Mouse (Mus musculus) adrenal gland, postnatal 25 days (tissue): Measurements from ENCODE around the gene Pou2f2. TPM values are rescaled to one million over a fixed set of nuclear protein-coding genes. Genes with fewer than 3 reads are reported as not detected.
A peak's percentile ranks its signal among the peaks of the same experiment; 100 is the strongest.
"Not testable (repeated sequence)": the region's sequence is repeated elsewhere in the genome, so short reads cannot be mapped to it uniquely, and the experiment has no call there.

Experiments
- DNase-seq: peaks from one replicate; pipeline ENCODE4 v3.0.0; 2021; ENCODE audit warnings: mixed read lengths
- microRNA-seq, 2 experiments: library from miRNA; unstranded; fragments of <30 nt; microRNA quantifications; one replicate each; pipeline ENCODE4 v1.2.0; 2021
- total RNA-seq: library from RNA; stranded (reverse); gene quantifications from 2 replicates; pipeline ENCODE4 v1.2.3, GENCODE M21; 2021

Gene Pou2f2
- total RNA-seq, 1 experiment from 2014 or later = 1.0 TPM

GRCm38 (mm10) chr7:25058836-25059235 lies 120.7 kb downstream of the Pou2f2 start:
- no peak for DNase-seq

- no peak for DNase-seq
Measured at GRCm38 (mm10) chr7:25058394-25058793, 121.1 kb downstream of the Pou2f2 start.

- DNase-seq = no peak
Measured at GRCm38 (mm10) chr7:25057888-25058287, 121.6 kb downstream of the Pou2f2 start.

GRCm38 (mm10) chr7:25056951-25057350 lies 122.6 kb downstream of the Pou2f2 start:
- no peak for DNase-seq

- DNase-seq = no peak
Measured at GRCm38 (mm10) chr7:25052587-25052986, 126.9 kb downstream of the Pou2f2 start.

- no peak for DNase-seq
Measured at GRCm38 (mm10) chr7:25049295-25049930, 130.1 kb downstream of the Pou2f2 start.

- DNase-seq = peak; percentile 63
Measured at GRCm38 (mm10) chr7:25047363-25047762, 132.2 kb downstream of the Pou2f2 start.

GRCm38 (mm10) chr7:25044599-25044998 lies 134.9 kb downstream of the Pou2f2 start:
- DNase-seq = not testable (repeated sequence)

- no peak for DNase-seq
Measured at GRCm38 (mm10) chr7:25041921-25042320, 137.6 kb downstream of the Pou2f2 start.

Small RNA genes lying within 50 kb of the gene (microRNA-seq; reads per million reads assigned to microRNA genes)
- gene Mir6537 = 0 reads per million in 2 experiments
- gene Mir7048 = 0 to 0.34 reads per million in 2 experiments

Other genes starting within 250 kb of the Pou2f2 start
- not detected in 2 replicates for gene Gm4881, start 235.2 kb downstream of the Pou2f2 start, total RNA-seq
- 244 and 300 TPM in 2 replicates for gene Rabac1, start 207.0 kb downstream of the Pou2f2 start, total RNA-seq
- gene Atp1a3, start 173.8 kb downstream of the Pou2f2 start, total RNA-seq = 84.1 and 110 TPM in 2 replicates
- gene Grik5, start 107.4 kb downstream of the Pou2f2 start, total RNA-seq = 15.4 and 22.6 TPM in 2 replicates
- gene Zfp574, start 107.2 kb downstream of the Pou2f2 start, total RNA-seq = 21.0 and 23.3 TPM in 2 replicates
- gene Dedd2, start 40.9 kb upstream of the Pou2f2 start, total RNA-seq = 17.5 and 18.0 TPM in 2 replicates
- 14.6 and 16.0 TPM in 2 replicates for gene Zfp526, start 41.7 kb upstream of the Pou2f2 start, total RNA-seq
- gene Gsk3a, start 58.1 kb upstream of the Pou2f2 start, total RNA-seq = 97.4 and 108 TPM in 2 replicates
- gene Erf, start 71.0 kb upstream of the Pou2f2 start, total RNA-seq = 19.4 and 33.2 TPM in 2 replicates
- gene Cic, start 88.0 kb upstream of the Pou2f2 start, total RNA-seq = 134 and 146 TPM in 2 replicates
- 31.9 and 35.8 TPM in 2 replicates for gene Pafah1b3, start 118.3 kb upstream of the Pou2f2 start, total RNA-seq
- gene Prr19, start 121.7 kb upstream of the Pou2f2 start, total RNA-seq = not detected in 2 replicates
- gene Tmem145, start 126.4 kb upstream of the Pou2f2 start, total RNA-seq = 1.6 and 3.7 TPM in 2 replicates
- gene Megf8, start 137.4 kb upstream of the Pou2f2 start, total RNA-seq = 56.9 and 77.1 TPM in 2 replicates
- not detected in 2 replicates for gene Cnfn, start 190.0 kb upstream of the Pou2f2 start, total RNA-seq
- gene Lipe, start 219.0 kb upstream of the Pou2f2 start, total RNA-seq = 295 and 303 TPM in 2 replicates
- gene Cxcl17, start 233.2 kb upstream of the Pou2f2 start, total RNA-seq = not detected in 2 replicates